Mouse (Mus musculus): ENCODE results near the gene Nans. TPM values are rescaled to one million over a fixed set of nuclear protein-coding genes. Genes with fewer than 3 reads are reported as not detected.

Gene Nans
- polyA plus RNA-seq, 1 experiment from 2014 or later = 65.8 TPM

DNA sequence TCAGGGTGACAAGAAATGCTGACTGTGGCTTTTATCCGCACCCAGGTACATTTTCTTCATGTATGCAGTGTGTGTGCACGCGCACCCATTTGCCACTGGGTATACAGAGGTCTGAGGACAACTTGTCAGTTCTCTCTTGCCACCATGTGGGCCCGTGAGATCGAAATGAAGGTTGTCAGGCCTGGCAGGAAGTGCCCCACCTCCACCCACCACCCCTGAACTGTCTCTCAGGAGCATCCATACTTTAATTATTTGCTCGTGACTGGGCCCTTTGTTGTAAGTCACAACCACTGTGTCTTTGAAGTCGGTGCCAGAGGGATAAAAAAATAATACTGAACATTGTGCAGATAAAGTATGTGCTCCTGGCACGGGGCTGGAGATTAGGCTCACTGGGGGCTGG is 61.4 kb downstream of the Nans start:
- Histone ChIP-seq H3K4me1 (ENCODE audit: control insufficient read depth, insufficient read depth, low read length) (0 out of 2 replicates have a peak, but pooled peaks cover 7% of the 10 kb centered on the region), H3K27me3 (ENCODE audit: control insufficient read depth, insufficient read depth, low read length) (no peaks in the 10 kb centered on the region), H3K27ac (ENCODE audit: low read depth, low read length) (no peak overlapping the region), H3K9ac (ENCODE audit: low read depth, low read length) (no peak overlapping the region), H3K4me3 (ENCODE audit: low read length) (no peak overlapping the region), H3K36me3 (ENCODE audit: control insufficient read depth, insufficient read depth, low read length) (no peaks in the 10 kb centered on the region), H3K4me2 (replicated peaks; ENCODE audit: low read depth, low read length) (no peak overlapping the region), H3K9me3 (ENCODE audit: control insufficient read depth, low read length) (no peaks in the 10 kb centered on the region)
- WGBS = 73% methylated on average over 8 of the region's 8 CpGs
- ATAC-seq (ENCODE audit: low FRiP score, low TSS enrichment) = no peak

Other genes with a start within 250 kb of the Nans start
- gene Foxe1, start 145.6 kb upstream of the Nans start, polyA plus RNA-seq (2014; fragmentation: Nextera tagmentation; extraction: Ambion mirVana) = not detected in 2 replicates
- gene Trmo, start 99.8 kb upstream of the Nans start, polyA plus RNA-seq (2014; fragmentation: Nextera tagmentation; extraction: Ambion mirVana) = 10.8 and 13.2 TPM in 2 replicates
- 0.57 and 0.73 TPM in 2 replicates for gene Hemgn, start 75.7 kb upstream of the Nans start, polyA plus RNA-seq (2014; fragmentation: Nextera tagmentation; extraction: Ambion mirVana)
- 378 and 408 TPM in 2 replicates for gene Anp32b, start 38.3 kb upstream of the Nans start, polyA plus RNA-seq (2014; fragmentation: Nextera tagmentation; extraction: Ambion mirVana)
- 1.4 and 1.8 TPM in 2 replicates for gene Trim14, start 46.9 kb downstream of the Nans start, polyA plus RNA-seq (2014; fragmentation: Nextera tagmentation; extraction: Ambion mirVana)
- 3.2 and 6.8 TPM in 2 replicates for gene Coro2a, start 113.0 kb downstream of the Nans start, polyA plus RNA-seq (2014; fragmentation: Nextera tagmentation; extraction: Ambion mirVana)
- 2.1 and 2.6 TPM in 2 replicates for gene Tbc1d2, start 161.0 kb downstream of the Nans start, polyA plus RNA-seq (2014; fragmentation: Nextera tagmentation; extraction: Ambion mirVana)